In genomic region chr3:39347578-39347977, GRCm38 (mm10) we compare ENCODE assay signal across 18 mouse cellular contexts.
DNase-seq lines count a peak whose midpoint lies in the region; ATAC-seq and TF ChIP-seq lines count a peak whose summit lies in the region.
"Had no signal": no experiment of that assay in that cellular context is flagged by ENCODE, and none has a peak within 500 bp of the region (broad histone marks: within the 10 kb centered on the region; RNA-seq: fewer than 3 reads in every experiment).

No protein-coding gene starts in this region.

- H3K4me1 ChIP-seq in forebrain, embryonic 15.5 days, result no peaks in the 10 kb centered on the region
- no peaks in the 10 kb centered on the region; the same call in 1 of the 2 replicates for H3K4me1 ChIP-seq in forebrain, embryonic 12.5 days
- H3K4me1 ChIP-seq in forebrain, postnatal 0 days (ENCODE audit: insufficient read depth), result no peaks in the 10 kb centered on the region
- H3K4me1 ChIP-seq in forebrain, embryonic 11.5 days (replicated peaks; ENCODE audit: control insufficient read depth, insufficient read depth, low read length), result no peaks in the 10 kb centered on the region
- H3K4me1 ChIP-seq: embryonic facial prominence, embryonic 15.5 days had no signal

- H3K9me3 ChIP-seq in forebrain, embryonic 15.5 days, result no peaks in the 10 kb centered on the region
- no peaks in the 10 kb centered on the region for H3K9me3 ChIP-seq in forebrain, embryonic 12.5 days
- H3K9me3 ChIP-seq in forebrain, postnatal 0 days (ENCODE audit: low read length), result no peaks in the 10 kb centered on the region
- H3K9me3 ChIP-seq in forebrain, embryonic 11.5 days (ENCODE audit: control insufficient read depth, low read length), result no peaks in the 10 kb centered on the region
- H3K9me3 ChIP-seq: embryonic facial prominence, embryonic 13.5 days; embryonic facial prominence, embryonic 15.5 days had no signal

- 77% methylated on average over 4 of the region's 4 CpGs for WGBS in forebrain, embryonic 15.5 days
- WGBS in forebrain, embryonic 12.5 days, result 92% methylated on average over 4 of the region's 4 CpGs
- 65% methylated on average over 4 of the region's 4 CpGs for WGBS in forebrain, postnatal 0 days
- 93% methylated on average over 4 of the region's 4 CpGs for WGBS in forebrain, embryonic 11.5 days

- no peaks in the 10 kb centered on the region for H3K27me3 ChIP-seq in forebrain, embryonic 15.5 days
- H3K27me3 ChIP-seq in forebrain, embryonic 12.5 days, result no peaks in the 10 kb centered on the region
- H3K27me3 ChIP-seq in forebrain, postnatal 0 days (ENCODE audit: insufficient read depth, low read length), result no peaks in the 10 kb centered on the region
- no peaks in the 10 kb centered on the region for H3K27me3 ChIP-seq in forebrain, embryonic 11.5 days (ENCODE audit: control insufficient read depth, insufficient read depth, low read length)
- H3K27me3 ChIP-seq: embryonic facial prominence, embryonic 13.5 days; embryonic facial prominence, embryonic 15.5 days had no signal

- no peak overlapping the region for H3K9ac ChIP-seq in forebrain, embryonic 15.5 days (replicated peaks)
- no peak overlapping the region for H3K9ac ChIP-seq in forebrain, embryonic 12.5 days
- H3K9ac ChIP-seq in forebrain, postnatal 0 days, result no peak overlapping the region
- H3K9ac ChIP-seq in forebrain, embryonic 11.5 days (ENCODE audit: low read length), result no peak overlapping the region
- H3K9ac ChIP-seq: embryonic facial prominence, embryonic 13.5 days; embryonic facial prominence, embryonic 15.5 days had no signal

- no peak overlapping the region for H3K4me2 ChIP-seq in forebrain, embryonic 15.5 days (replicated peaks)
- H3K4me2 ChIP-seq in forebrain, embryonic 12.5 days, result no peak overlapping the region
- no peak overlapping the region for H3K4me2 ChIP-seq in forebrain, postnatal 0 days (ENCODE audit: low read depth)
- H3K4me2 ChIP-seq in forebrain, embryonic 11.5 days (ENCODE audit: low read depth, low read length, severe bottlenecking), result no peak overlapping the region
- H3K4me2 ChIP-seq: embryonic facial prominence, embryonic 13.5 days; embryonic facial prominence, embryonic 15.5 days had no signal

- no peaks in the 10 kb centered on the region for H3K36me3 ChIP-seq in forebrain, embryonic 15.5 days
- H3K36me3 ChIP-seq in forebrain, embryonic 12.5 days (replicated peaks), result no peaks in the 10 kb centered on the region
- no peaks in the 10 kb centered on the region for H3K36me3 ChIP-seq in forebrain, postnatal 0 days (ENCODE audit: insufficient read depth)
- H3K36me3 ChIP-seq in forebrain, embryonic 11.5 days (ENCODE audit: control insufficient read depth, insufficient read depth, low read length), result no peaks in the 10 kb centered on the region
- H3K36me3 ChIP-seq: embryonic facial prominence, embryonic 13.5 days; embryonic facial prominence, embryonic 15.5 days had no signal

- 0 out of 2 replicates have a peak, but pooled peaks have one; percentile 43 for ATAC-seq in forebrain, embryonic 15.5 days (replicated peaks)
- ATAC-seq in forebrain, embryonic 12.5 days (ENCODE audit: low FRiP score), result no peak
- no peak for ATAC-seq in forebrain, postnatal 0 days
- no peak for ATAC-seq in forebrain, embryonic 11.5 days (replicated peaks; ENCODE audit: low FRiP score)

- DNase-seq in forebrain, postnatal 0 days, result peak; percentile 6
- DNase-seq in forebrain, embryonic 11.5 days (ENCODE audit: low spot score), result no peak
- DNase-seq in cerebellum, adult 9-11 months, result no peak
- DNase-seq: adrenal gland, adult 2 months; adrenal gland, postnatal 10 days; adrenal gland, postnatal 25 days; cerebellum, adult 11-12 months; cerebellum, adult 2 months; cerebellum, adult 9-10 months; cerebellum, postnatal 14 days; cerebellum, postnatal 36 days; embryo, embryonic 11 days; gastrocnemius, adult 2 months had no signal

- no peak for TF ChIP-seq CTCF in forebrain, postnatal 0 days (IDR thresholded peaks at IDR 0.05; ENCODE audit: low read depth)

- no peak overlapping the region for H3K4me3 ChIP-seq in forebrain, embryonic 15.5 days
- no peak overlapping the region for H3K4me3 ChIP-seq in forebrain, embryonic 12.5 days (replicated peaks)
- no peak overlapping the region for H3K4me3 ChIP-seq in forebrain, postnatal 0 days (ENCODE audit: low read depth, low read length)
- H3K4me3 ChIP-seq in forebrain, embryonic 11.5 days (ENCODE audit: low read depth, low read length), result no peak overlapping the region
- H3K4me3 ChIP-seq: embryonic facial prominence, embryonic 13.5 days; embryonic facial prominence, embryonic 15.5 days; erythroblast, embryonic 14.5 days; gastrocnemius, adult 2 months had no signal

- H3K27ac ChIP-seq in forebrain, embryonic 15.5 days (replicated peaks), result no peak overlapping the region
- H3K27ac ChIP-seq in forebrain, embryonic 12.5 days, result no peak overlapping the region
- no peak overlapping the region for H3K27ac ChIP-seq in forebrain, postnatal 0 days (ENCODE audit: low read depth, low read length)
- H3K27ac ChIP-seq in forebrain, embryonic 11.5 days (ENCODE audit: low read depth, low read length), result no peak overlapping the region
- H3K27ac ChIP-seq: embryonic facial prominence, embryonic 13.5 days; embryonic facial prominence, embryonic 15.5 days; gastrocnemius, adult 2 months had no signal
